Mouse (Mus musculus) lung, postnatal 0 days (tissue): ENCODE measurements around the gene Pik3cg. TPM values are rescaled to one million over a fixed set of nuclear protein-coding genes. Genes with fewer than 3 reads are reported as not detected.

Experiments
- ATAC-seq: fragments of 200-750 bp; cut with Nextera tagmentation; 2 replicates; pipeline ENCODE4 v1.8.0; 2017; ENCODE audit warnings: moderate library complexity
- DNase-seq: peaks from one replicate; pipeline ENCODE4 v3.0.0-alpha.2; 2016; ENCODE audit warnings: low spot score
- H3K27ac ChIP-seq: fragments of 300-500 bp; sonication (generic); 2 replicates; pipeline ENCODE4 v1.5.1; 2014; ENCODE audit warnings: antibody characterized with exemption, mild to moderate bottlenecking, low read length, mixed read lengths
- H3K27me3 ChIP-seq: fragments of 300-500 bp; sonication (generic); replicated peaks from 2 replicates; pipeline ENCODE4 v1.6.1; 2014; ENCODE audit warnings: low read length, mixed read lengths; ENCODE audit not compliant: insufficient read depth
- H3K36me3 ChIP-seq: fragments of 300-500 bp; sonication (generic); 2 replicates; pipeline ENCODE4 v1.6.1; 2014; ENCODE audit warnings: low read length, mixed read lengths; ENCODE audit not compliant: insufficient read depth
- H3K4me1 ChIP-seq: fragments of 300-500 bp; sonication (generic); 2 replicates; pipeline ENCODE4 v1.6.1; 2014; ENCODE audit warnings: antibody characterized with exemption, low read depth, low read length, mixed read lengths; ENCODE audit not compliant: insufficient read depth
- H3K4me2 ChIP-seq: fragments of 300-500 bp; sonication (generic); replicated peaks from 2 replicates; pipeline ENCODE4 v1.6.1; 2014; ENCODE audit warnings: low read depth, mild to moderate bottlenecking, low read length, moderate library complexity, mixed read lengths
- H3K4me3 ChIP-seq: fragments of 300-500 bp; sonication (generic); 2 replicates; pipeline ENCODE4 v1.5.1; 2014; ENCODE audit warnings: low read depth, low read length
- H3K9ac ChIP-seq: fragments of 300-500 bp; sonication (generic); replicated peaks from 2 replicates; pipeline ENCODE4 v1.6.1; 2014; ENCODE audit warnings: low read depth, mild to moderate bottlenecking
- H3K9me3 ChIP-seq: fragments of 300-500 bp; sonication (generic); 2 replicates; pipeline ENCODE4 v1.6.1; 2016; ENCODE audit warnings: low read length, mixed read lengths
- CTCF ChIP-seq: IDR thresholded peaks from 2 replicates; pipeline ENCODE4 v1.5.1; 2016; ENCODE audit warnings: antibody characterized with exemption, mild to moderate bottlenecking
- EP300 ChIP-seq: IDR thresholded peaks from 2 replicates; pipeline ENCODE4 v1.6.1; 2016; ENCODE audit warnings: antibody characterized with exemption, mild to moderate bottlenecking, control low read depth
- WGBS: fragments of 180-500 bp; shearing (Covaris S2); extraction: QIAGEN DNeasy Blood & Tissue Kit; methylation state at CpG from one replicate; pipeline ENCODE4 v1.1.7; 2014; 5-methylcytosine and 5-hydroxymethylcytosine counted together
- polyA plus RNA-seq: library from polyadenylated mRNA; unstranded; fragments of >200 nt; fragmentation: Nextera tagmentation; extraction: Ambion mirVana; gene quantifications from 2 replicates; pipeline ENCODE4 v1.2.1, GENCODE M21; 2015

Pik3cg gene
- polyA plus RNA-seq, 1 experiment from 2014 or later: 2.3 TPM

DNA sequence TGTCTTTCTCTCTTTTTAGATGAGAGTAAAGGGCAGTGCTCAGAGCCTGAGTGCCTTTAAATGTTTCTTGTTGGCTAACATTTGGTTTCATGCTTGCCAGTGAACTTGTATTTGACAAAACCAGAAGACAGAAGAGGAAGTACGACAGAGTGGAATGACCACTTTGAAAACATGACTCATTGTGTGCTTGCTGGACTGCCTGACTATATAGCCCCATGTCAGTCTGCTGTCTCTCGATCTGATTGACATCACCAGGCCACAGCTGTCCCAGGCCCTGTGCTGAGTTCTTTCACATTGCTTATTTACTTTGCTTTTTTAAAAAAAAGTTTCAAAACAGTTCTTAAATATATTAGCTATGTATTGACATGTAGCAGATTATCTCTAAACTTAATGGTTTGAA is 44.8 kb downstream of the Pik3cg start:
- ATAC-seq: no peak
- H3K4me1 ChIP-seq: no peaks in the 10 kb centered on the region
- WGBS: 58% methylated on average over 2 of the region's 2 CpGs

DNA sequence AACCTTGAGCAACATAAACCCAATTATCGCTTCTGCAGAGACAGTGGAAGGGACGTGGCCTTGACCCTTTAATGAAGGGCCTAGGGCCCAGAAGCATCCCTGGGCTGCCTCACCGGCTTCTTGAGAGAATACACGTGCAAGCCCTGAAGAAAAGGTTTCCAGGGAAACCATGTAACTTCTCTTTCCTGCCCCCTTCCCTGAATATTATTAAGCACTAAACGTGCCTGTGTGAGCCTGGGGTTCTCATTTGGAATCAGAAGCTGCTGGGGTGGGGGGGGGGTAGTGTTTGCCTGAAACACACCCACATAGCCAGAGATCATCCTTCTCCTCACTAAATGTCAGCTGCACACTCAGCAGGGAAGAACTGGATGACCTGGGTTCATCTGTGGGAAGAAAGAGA is 49.7 kb downstream of the Pik3cg start:
- Histone ChIP-seq H3K4me1 (no peaks in the 10 kb centered on the region), H3K27ac (no peak overlapping the region), H3K27me3 (no peaks in the 10 kb centered on the region), H3K9me3 (no peaks in the 10 kb centered on the region), H3K9ac (no peak overlapping the region), H3K4me3 (no peak overlapping the region), H3K4me2 (no peak overlapping the region), H3K36me3 (no peaks in the 10 kb centered on the region)
- no peak for DNase-seq
- TF ChIP-seq EP300 (no peak), CTCF (no peak)
- no peak for ATAC-seq
- WGBS: 57% methylated on average over 5 of the region's 5 CpGs

More for the DNA sequence above, 44.8 kb downstream of the Pik3cg start:
- H3K9ac ChIP-seq: no peak overlapping the region
- DNase-seq: peak; percentile 56
- TF ChIP-seq EP300: no peak
- TF ChIP-seq CTCF: no peak
- H3K27me3 ChIP-seq: no peaks in the 10 kb centered on the region
- H3K27ac ChIP-seq: no peak overlapping the region
- no peak overlapping the region for H3K4me2 ChIP-seq
- no peaks in the 10 kb centered on the region for H3K36me3 ChIP-seq
- H3K4me3 ChIP-seq: no peak overlapping the region
- no peaks in the 10 kb centered on the region for H3K9me3 ChIP-seq

DNA sequence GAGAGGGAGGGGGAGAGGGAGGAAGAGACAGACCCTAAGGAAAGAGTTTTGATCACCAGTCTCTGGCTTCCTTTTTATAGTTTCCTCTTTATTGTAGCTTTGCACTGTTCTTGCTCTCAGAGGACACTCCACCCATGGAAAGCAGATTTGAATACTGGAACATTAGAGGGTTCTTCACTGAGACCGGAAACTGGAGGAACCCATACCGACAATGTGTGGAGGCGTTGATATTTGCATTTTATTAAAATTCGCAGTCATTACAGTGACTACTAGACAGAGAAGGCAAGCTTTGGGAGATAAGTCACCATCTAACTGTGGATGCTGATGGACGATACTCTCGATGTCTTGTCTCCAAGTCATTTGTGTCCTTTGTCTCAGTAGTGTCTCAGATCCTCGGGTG is 61.9 kb downstream of the Pik3cg start:
- H3K4me1 ChIP-seq: no peaks in the 10 kb centered on the region
- no peak overlapping the region for H3K27ac ChIP-seq
- ATAC-seq (no peak), DNase-seq (no peak)
- no peaks in the 10 kb centered on the region for H3K36me3 ChIP-seq
- WGBS: 77% methylated on average over 7 of the region's 7 CpGs
- H3K9me3 ChIP-seq: no peaks in the 10 kb centered on the region
- TF ChIP-seq EP300: no peak
- no peak for TF ChIP-seq CTCF
- no peak overlapping the region for H3K4me2 ChIP-seq
- no peak overlapping the region for H3K9ac ChIP-seq
- no peaks in the 10 kb centered on the region for H3K27me3 ChIP-seq
- no peak overlapping the region for H3K4me3 ChIP-seq

DNA sequence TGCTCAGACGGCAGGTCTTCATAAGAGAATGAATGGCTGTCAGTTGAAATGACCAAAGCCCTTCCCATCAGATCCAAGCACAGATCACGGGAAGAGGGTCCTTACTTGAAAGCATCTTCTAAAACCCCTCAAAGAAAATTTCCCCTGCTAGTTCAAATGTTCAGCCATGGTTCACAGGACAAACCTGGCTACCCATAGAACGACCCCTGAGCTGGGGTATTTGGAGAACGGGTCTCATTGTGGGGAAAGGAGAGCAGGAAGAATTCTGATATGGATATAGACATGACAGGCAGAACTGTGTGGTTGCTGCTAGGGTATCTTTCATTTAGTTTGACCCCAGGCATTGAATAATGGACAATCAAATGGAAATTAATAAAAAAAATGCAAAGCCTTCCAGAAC is 62.8 kb downstream of the Pik3cg start:
- Histone ChIP-seq H3K4me3 (no peak overlapping the region), H3K9ac (no peak overlapping the region), H3K36me3 (no peaks in the 10 kb centered on the region), H3K9me3 (no peaks in the 10 kb centered on the region), H3K4me2 (no peak overlapping the region), H3K4me1 (no peaks in the 10 kb centered on the region), H3K27ac (no peak overlapping the region), H3K27me3 (no peaks in the 10 kb centered on the region)
- TF ChIP-seq CTCF: no peak
- TF ChIP-seq EP300: no peak
- DNase-seq: no peak
- no peak for ATAC-seq
- WGBS: 74% methylated on average over 4 of the region's 4 CpGs

DNA sequence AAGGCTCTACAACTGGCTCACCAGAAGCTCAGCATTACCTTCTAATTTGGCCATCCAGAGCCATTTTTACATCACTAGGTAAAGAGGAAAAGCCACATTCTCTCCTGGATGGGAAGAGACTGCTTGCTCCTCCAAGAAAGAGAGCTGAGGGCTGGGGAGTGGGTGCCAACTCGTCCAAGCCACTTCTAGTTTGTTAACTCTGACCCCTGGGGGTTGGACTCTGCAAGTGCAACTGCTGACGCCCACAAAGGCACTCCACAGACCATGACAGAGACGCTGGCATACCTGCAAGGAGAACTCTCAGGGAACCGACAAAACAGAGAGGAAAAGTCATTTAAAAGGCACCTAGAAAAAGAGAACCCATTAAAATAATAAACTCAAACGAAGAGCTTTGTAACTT is 63.9 kb downstream of the Pik3cg start:
- no peaks in the 10 kb centered on the region for H3K9me3 ChIP-seq
- H3K27ac ChIP-seq: no peak overlapping the region
- DNase-seq (peak; percentile 79), ATAC-seq (peak; percentile 65; the same call in 1 of the 2 replicates)
- no peaks in the 10 kb centered on the region for H3K27me3 ChIP-seq
- peak; percentile 81 for TF ChIP-seq CTCF
- TF ChIP-seq EP300: no peak
- H3K4me2 ChIP-seq: no peak overlapping the region
- H3K4me1 ChIP-seq: no peaks in the 10 kb centered on the region
- H3K4me3 ChIP-seq: no peak overlapping the region
- WGBS: 2% methylated on average over 5 of the region's 5 CpGs
- H3K36me3 ChIP-seq: no peaks in the 10 kb centered on the region
- no peak overlapping the region for H3K9ac ChIP-seq

- Histone ChIP-seq H3K4me2 (no peak overlapping the region), H3K9ac (no peak overlapping the region)
- no peak for ATAC-seq
These were observed 64.7 kb downstream of the Pik3cg start for GRCm38 (mm10) chr12:32143782-32144181.

DNA sequence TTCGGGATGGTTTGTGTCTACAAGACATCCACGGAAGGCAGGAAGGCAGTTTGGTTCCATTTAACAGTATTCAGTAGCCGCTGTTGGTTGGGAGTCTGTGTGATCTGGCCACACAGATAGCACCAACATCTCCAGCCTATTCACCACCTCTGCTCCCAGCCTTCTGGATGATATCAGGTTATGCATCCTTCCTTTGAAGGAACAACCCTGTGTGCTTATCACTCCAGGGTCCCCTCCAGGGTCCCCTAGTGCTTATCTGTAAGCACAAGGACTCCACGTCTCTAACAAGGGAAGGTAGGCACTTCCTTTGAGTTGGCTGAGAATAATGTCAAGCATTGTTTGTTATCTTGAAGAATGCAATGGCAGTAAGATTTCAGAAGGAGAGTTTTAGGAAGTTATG is 65.3 kb downstream of the Pik3cg start:
- Histone ChIP-seq H3K4me2 (no peak overlapping the region), H3K36me3 (no peaks in the 10 kb centered on the region), H3K9ac (no peak overlapping the region), H3K4me1 (no peaks in the 10 kb centered on the region), H3K4me3 (no peak overlapping the region), H3K9me3 (no peaks in the 10 kb centered on the region), H3K27ac (no peak overlapping the region), H3K27me3 (no peaks in the 10 kb centered on the region)
- DNase-seq (no peak), ATAC-seq (no peak)
- no peak for TF ChIP-seq CTCF
- no peak for TF ChIP-seq EP300
- 39% methylated on average over 4 of the region's 4 CpGs for WGBS

More at GRCm38 (mm10) chr12:32143782-32144181, 64.7 kb downstream of the Pik3cg start:
- TF ChIP-seq CTCF (no peak), EP300 (no peak)
- DNase-seq: no peak
- 84% methylated on average over 5 of the region's 5 CpGs for WGBS
- Histone ChIP-seq H3K4me3 (no peak overlapping the region), H3K9me3 (no peaks in the 10 kb centered on the region), H3K36me3 (no peaks in the 10 kb centered on the region), H3K4me1 (no peaks in the 10 kb centered on the region), H3K27me3 (no peaks in the 10 kb centered on the region), H3K27ac (no peak overlapping the region)
